Mouse (Mus musculus) spleen, postnatal 14 days (tissue): ENCODE results near the gene Nosip.

Source experiments
- DNase-seq, 2 experiments: peaks; one replicate each; pipeline ENCODE4 v3.0.0; 2021 to 2022; ENCODE audit warnings: low spot score in 2 of 2

The Nosip gene

GRCm38 (mm10) chr7:45058607-45059571, 3.3 kb upstream of the Nosip start:
- no peak for DNase-seq

GRCm38 (mm10) chr7:45060632-45061122, 1.6 kb upstream of the Nosip start:
- DNase-seq: no peak

- no peak for DNase-seq
Observed at GRCm38 (mm10) chr7:45061532-45062075, 625 bp upstream of the Nosip start.

DNA sequence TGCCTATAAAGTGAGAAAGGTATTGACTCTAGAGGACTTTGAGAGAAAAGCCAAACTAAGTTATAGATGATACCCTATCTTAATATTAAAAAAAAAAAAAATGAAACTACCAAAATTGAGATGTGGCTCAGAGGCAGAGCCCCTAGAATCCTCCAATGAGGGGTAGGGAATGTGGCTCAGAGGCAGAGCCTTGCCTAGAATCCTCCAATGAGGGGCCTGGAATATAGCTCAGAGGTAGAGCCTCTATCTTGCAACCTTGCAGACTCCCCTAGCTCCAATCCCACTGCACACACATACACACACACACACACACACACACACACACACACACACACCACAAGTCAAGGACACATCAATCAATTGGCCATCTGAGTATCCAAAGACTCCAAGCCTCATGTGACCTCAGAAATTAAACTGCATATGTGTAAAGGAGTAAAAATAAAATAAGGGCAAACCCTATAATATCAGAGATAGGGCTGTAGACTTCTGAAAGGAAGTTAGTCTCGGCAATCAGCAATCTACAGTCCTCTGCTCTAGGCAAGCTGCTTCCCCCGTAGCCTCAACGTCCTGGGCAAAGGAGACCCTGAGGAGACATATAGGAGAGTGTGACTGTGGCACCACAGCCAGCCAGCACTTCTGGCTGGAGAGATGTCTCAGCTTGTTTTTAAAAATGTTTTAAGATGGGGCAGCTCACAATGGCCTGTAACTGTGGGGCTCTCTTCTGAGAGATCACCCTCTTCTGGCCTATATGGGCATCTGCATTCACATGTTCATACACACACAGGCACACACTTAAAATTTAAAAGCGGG, 5.2 kb downstream of the Nosip start:
- DNase-seq: no peak

- DNase-seq: peak in 1 of 2 experiments; percentile 42
Observed at GRCm38 (mm10) chr7:45068000-45068318, 5.7 kb downstream of the Nosip start.

- no peak for DNase-seq
Observed at GRCm38 (mm10) chr7:45069671-45070070, 7.4 kb downstream of the Nosip start.

- no peak for DNase-seq
Observed at GRCm38 (mm10) chr7:45072230-45072629, 10.0 kb downstream of the Nosip start.

DNA sequence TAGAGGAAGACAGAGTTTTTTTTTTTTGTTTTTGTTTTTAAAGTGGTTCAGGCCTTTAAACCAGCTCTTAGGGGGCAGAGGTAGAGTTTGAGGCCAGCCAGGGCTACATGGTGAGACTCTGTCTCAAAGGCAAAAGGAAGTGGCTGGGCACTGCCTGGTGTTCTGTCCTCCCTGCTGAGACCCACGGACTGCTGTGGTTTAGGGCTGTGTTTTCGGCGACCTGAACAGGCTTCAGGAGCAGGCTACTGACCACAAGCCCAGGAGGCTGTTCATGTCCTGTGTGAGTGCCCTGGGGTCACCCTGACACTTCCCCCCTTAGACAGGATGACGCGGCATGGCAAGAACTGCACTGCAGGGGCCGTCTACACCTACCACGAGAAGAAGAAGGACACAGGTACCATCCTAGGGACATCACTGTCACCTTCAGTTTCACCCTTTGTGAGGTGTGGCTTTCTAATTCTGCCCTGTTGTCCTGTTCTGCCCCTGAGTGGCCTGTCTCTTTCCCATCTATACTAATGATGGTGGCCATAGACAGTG, 11.0 kb downstream of the Nosip start:
- no peak for DNase-seq

GRCm38 (mm10) chr7:45073949-45074348, 11.7 kb downstream of the Nosip start:
- no peak for DNase-seq

GRCm38 (mm10) chr7:45075405-45075804, 13.2 kb downstream of the Nosip start:
- DNase-seq: no peak

DNA sequence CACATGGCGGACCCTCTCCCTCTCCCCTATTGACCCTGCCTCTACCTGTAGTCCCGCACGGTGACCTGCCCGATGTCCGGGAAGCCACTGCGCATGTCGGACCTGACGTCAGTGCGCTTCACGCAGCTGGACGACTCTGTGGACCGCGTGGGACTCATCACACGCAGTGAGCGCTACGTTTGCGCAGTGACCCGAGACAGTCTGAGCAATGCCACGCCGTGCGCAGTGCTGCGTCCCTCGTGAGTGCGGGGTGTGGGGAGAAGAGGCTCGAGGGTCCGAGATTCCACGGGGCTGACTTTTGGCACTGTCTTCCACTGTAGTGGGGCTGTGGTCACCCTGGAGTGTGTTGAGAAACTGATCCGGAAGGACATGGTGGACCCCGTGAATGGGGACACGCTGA, 14.3 kb downstream of the Nosip start:
- DNase-seq: no peak

DNA sequence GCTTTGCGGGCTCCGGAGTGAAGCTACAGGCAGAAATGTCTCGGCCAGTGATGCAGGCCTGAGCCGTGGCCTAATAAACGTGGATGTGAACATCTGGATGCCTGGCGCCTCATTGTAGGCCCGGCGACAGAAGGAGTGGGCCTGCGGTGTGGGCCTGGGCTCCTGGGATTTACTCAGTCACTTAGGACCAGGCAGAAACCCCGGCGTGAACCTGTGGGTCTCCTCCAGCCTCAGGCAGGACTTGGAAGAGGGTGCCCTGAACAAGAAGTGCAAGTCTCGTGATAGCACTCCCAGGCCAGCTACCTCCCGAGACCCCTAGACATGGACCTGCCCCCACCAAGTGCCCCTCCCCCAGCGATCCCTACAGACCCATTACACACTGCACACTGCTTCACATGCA, 15.1 kb downstream of the Nosip start:
- no peak for DNase-seq

DNA sequence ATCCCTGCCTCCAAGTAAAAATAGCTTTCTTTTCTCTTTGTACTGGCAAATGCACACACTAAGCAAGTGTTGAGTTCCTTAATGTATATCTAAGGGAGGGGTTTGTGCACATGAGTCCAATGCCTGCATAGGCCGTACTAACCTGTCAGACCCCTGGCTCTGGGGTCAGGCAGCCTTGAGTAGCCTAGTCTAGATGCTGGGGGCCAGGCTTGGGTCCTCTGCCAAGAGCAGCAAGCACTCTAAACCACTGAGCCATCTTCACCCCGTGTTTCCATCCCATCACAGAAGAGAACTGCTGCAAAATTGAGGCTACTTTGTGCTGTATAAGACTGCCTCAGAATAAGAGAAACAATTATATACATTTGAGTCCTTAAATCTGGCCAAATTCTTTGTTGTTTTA, 15.6 kb downstream of the Nosip start:
- no peak for DNase-seq

DNA sequence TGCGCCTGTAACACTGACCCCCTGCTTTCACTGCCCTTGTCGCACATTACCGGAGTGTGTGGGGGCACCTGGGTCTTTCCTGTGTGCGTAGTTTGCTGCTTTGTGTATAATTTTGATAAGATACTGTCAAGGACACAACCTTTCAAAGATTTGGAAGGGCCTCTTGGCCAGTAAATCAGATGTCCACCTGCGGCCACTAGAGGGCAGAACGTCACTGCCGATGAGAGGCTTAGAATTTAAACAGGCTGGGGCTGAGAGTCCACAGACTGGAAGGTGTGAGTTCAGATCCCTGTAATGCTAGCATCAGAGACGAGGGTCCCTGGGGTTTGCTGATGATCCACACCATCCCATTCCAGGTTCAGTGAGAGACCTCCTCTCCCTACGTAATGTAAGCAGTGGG, 16.3 kb downstream of the Nosip start:
- DNase-seq: peak; percentile 60 to 74

GRCm38 (mm10) chr7:45079856-45080255, 17.6 kb downstream of the Nosip start:
- DNase-seq: peak; percentile 84 to 88

DNA sequence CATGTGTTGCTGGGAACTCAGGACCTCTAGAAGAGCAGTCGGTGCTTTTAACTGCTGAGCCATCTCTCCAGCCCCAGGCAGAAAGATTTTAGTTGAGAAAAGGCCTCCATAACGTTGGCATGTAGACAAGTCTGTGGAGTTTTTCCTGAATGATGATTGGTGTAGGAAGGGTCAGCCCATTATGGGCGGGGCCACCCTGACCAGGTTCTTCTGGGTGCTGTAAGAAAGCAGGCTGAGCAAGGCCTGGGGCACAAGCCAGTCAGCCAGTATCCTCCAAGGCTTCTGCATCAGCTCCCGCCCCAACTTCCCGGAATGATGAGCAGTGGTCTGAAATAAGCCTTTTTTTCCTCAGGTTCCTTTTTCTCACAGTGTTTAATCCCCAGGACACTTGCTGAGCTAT, 18.8 kb downstream of the Nosip start:
- DNase-seq: no peak

DNA sequence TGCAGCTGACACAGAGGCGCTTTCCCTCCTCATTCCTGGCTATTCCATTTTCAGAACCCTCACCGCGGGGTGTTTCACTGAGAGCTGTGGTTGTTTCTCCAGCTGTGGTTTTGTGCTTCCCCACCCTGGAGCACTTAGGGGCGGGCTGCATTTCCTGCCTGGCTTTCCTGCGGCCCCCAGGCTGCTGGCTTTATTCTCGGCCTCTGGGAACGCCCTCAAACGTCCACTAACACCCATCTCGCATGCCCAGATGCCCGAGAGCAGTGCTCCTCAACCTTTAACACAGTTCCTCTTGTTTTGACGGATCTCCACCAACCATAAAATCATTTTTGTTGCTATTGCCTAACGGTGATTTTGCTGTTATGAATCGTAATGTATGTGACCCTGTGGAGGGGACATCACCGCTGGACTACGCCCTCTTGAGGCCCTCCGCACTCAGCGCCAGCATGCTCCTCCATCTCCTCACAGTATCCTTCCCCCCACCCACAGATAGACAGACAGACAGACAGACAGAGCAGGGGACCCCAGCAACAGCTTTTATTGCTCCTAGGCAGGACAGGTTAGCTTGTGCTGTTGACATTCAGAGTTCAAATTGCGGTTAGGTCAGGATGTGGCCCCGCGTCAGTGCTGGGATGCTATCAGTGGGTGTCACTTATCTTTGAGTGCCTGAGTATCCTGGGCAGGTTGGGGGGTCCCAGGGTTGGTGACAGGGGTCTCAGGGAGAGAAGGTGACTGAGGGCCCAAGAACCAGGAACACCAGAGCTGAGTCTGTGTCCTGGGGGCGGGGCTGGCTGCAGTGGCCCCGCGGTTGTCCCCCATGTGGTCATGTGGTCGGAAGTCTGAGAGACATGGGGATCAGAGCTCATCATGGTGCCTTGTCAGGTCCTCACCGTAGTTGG, 20.4 kb downstream of the Nosip start:
- DNase-seq: peak; percentile 35 to 41

GRCm38 (mm10) chr7:45083300-45083890, 21.2 kb downstream of the Nosip start:
- DNase-seq: no peak

GRCm38 (mm10) chr7:45086084-45086483, 23.9 kb downstream of the Nosip start:
- no peak for DNase-seq

DNA sequence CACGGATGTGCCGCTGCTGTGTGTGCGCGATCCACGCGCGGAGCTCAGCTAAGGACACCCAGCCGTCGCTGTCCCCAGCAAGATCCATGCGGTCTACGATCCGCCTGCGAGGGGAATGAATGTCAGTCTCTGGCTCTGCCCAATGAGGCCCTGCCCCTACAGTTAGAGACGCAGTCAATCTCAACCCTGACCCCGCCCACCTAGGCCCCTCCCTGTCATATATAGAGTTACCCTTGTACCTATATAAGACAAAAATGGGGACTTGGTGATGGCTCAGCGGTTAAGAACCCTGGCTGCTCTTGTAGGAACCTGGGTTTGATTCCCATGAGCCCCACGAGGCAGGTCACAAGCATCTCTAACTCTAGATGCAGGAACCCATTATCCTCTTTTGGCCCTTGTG, 26.4 kb downstream of the Nosip start:
- no peak for DNase-seq
